Mouse (Mus musculus): ENCODE data around the gene Plcxd2.

DNA sequence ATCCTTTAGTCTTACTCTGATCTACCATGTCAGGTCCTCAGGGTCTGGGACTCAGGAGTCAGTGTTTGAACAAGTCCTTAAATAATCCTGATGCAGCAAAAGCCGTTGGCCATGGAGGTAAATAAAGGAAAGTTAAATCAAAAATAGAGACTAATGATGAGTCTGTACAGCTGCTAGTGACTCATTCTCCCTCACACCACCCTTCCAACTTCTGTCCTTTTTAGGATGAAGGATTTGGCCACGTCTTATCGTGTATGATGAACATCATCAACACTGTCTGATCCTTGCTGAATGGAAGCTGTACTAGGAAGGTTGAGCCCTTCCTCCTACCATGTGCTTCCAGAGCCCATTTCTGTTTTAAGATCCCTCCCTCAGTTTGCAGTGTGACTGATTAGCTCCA lies 79.7 kb downstream of the Plcxd2 start:
- no peak for TF ChIP-seq CTCF (IDR thresholded peaks at IDR 0.05; ENCODE audit: borderline replicate concordance, insufficient read depth, low read length)
- peak; percentile 26; the same call in 1 of the 2 replicates for TF ChIP-seq POLR2A (IDR thresholded peaks at IDR 0.05; ENCODE audit: low read depth, low read length)

Data from embryonic fibroblast, embryonic 13.5 days (primary cell).